Mouse (Mus musculus): ENCODE data around the gene Etv6. TPM values are rescaled to one million over a fixed set of nuclear protein-coding genes. Genes with fewer than 3 reads are reported as not detected.

Gene Etv6
- polyA plus RNA-seq, 1 experiment from 2014 or later: 5.9 TPM

- H3K9me3 ChIP-seq (ENCODE audit: control insufficient read depth, low read length): no peaks in the 10 kb centered on the region
- H3K36me3 ChIP-seq (ENCODE audit: control insufficient read depth, insufficient read depth, low read length): no peaks in the 10 kb centered on the region
- no peak overlapping the region for H3K27ac ChIP-seq (replicated peaks)
- 59% methylated on average over 7 of the region's 7 CpGs for WGBS
- H3K4me3 ChIP-seq (ENCODE audit: low read depth, low read length): no peak overlapping the region
- TF ChIP-seq CTCF (IDR thresholded peaks at IDR 0.05; ENCODE audit: low read depth) (no peak), EP300 (optimal IDR thresholded peaks at IDR 0.05) (no peak)
- DNase-seq (ENCODE audit: low spot score): peak; percentile 33
- no peaks in the 10 kb centered on the region for H3K27me3 ChIP-seq (ENCODE audit: control insufficient read depth, insufficient read depth, low read length)
- no peak overlapping the region for H3K4me2 ChIP-seq (replicated peaks; ENCODE audit: low read depth)
- H3K4me1 ChIP-seq (replicated peaks; ENCODE audit: control insufficient read depth, insufficient read depth): peaks cover 5% of the 10 kb centered on the region; the same call in 1 of the 2 replicates
- ATAC-seq (ENCODE audit: low FRiP score, low TSS enrichment): no peak
- H3K9ac ChIP-seq (ENCODE audit: low read length): no peak overlapping the region
These were observed 88.0 kb downstream of the Etv6 start for GRCm38 (mm10) chr6:134123474-134123873.

GRCm38 (mm10) chr6:134124256-134124655, 88.8 kb downstream of the Etv6 start:
- 92% methylated on average over 10 of the region's 10 CpGs for WGBS
- TF ChIP-seq CTCF (IDR thresholded peaks at IDR 0.05; ENCODE audit: low read depth) (no peak), EP300 (optimal IDR thresholded peaks at IDR 0.05) (no peak)
- Histone ChIP-seq H3K27ac (replicated peaks) (no peak overlapping the region), H3K9ac (ENCODE audit: low read length) (no peak overlapping the region), H3K27me3 (ENCODE audit: control insufficient read depth, insufficient read depth, low read length) (no peaks in the 10 kb centered on the region), H3K4me2 (replicated peaks; ENCODE audit: low read depth) (no peak overlapping the region), H3K4me1 (replicated peaks; ENCODE audit: control insufficient read depth, insufficient read depth) (peaks cover 5% of the 10 kb centered on the region; the same call in 1 of the 2 replicates), H3K4me3 (ENCODE audit: low read depth, low read length) (no peak overlapping the region), H3K36me3 (ENCODE audit: control insufficient read depth, insufficient read depth, low read length) (no peaks in the 10 kb centered on the region; the same call in 1 of the 2 replicates), H3K9me3 (ENCODE audit: control insufficient read depth, low read length) (no peaks in the 10 kb centered on the region)
- ATAC-seq (ENCODE audit: low FRiP score, low TSS enrichment): no peak
- DNase-seq (ENCODE audit: low spot score): no peak

- no peaks in the 10 kb centered on the region for H3K9me3 ChIP-seq (ENCODE audit: control insufficient read depth, low read length)
- H3K4me2 ChIP-seq (replicated peaks; ENCODE audit: low read depth): no peak overlapping the region
- WGBS: 95% methylated on average over 6 of the region's 6 CpGs
- no peaks in the 10 kb centered on the region for H3K27me3 ChIP-seq (ENCODE audit: control insufficient read depth, insufficient read depth, low read length)
- ATAC-seq (ENCODE audit: low FRiP score, low TSS enrichment) (no peak), DNase-seq (ENCODE audit: low spot score) (no peak)
- H3K4me1 ChIP-seq (replicated peaks; ENCODE audit: control insufficient read depth, insufficient read depth): no peaks in the 10 kb centered on the region
- no peak overlapping the region for H3K4me3 ChIP-seq (ENCODE audit: low read depth, low read length)
- H3K27ac ChIP-seq (replicated peaks): no peak overlapping the region
- no peak for TF ChIP-seq EP300 (optimal IDR thresholded peaks at IDR 0.05)
- TF ChIP-seq CTCF (IDR thresholded peaks at IDR 0.05; ENCODE audit: low read depth): no peak
- H3K9ac ChIP-seq (ENCODE audit: low read length): no peak overlapping the region
- H3K36me3 ChIP-seq (ENCODE audit: control insufficient read depth, insufficient read depth, low read length): peaks cover 5% of the 10 kb centered on the region; the same call in 1 of the 2 replicates
These were observed 92.5 kb downstream of the Etv6 start for GRCm38 (mm10) chr6:134127996-134128395.

- H3K36me3 ChIP-seq (ENCODE audit: control insufficient read depth, insufficient read depth, low read length): peaks cover 5% of the 10 kb centered on the region; the same call in 1 of the 2 replicates
- no peak for DNase-seq (ENCODE audit: low spot score)
- H3K27ac ChIP-seq (replicated peaks): no peak overlapping the region
- H3K4me3 ChIP-seq (ENCODE audit: low read depth, low read length): no peak overlapping the region
- no peaks in the 10 kb centered on the region for H3K4me1 ChIP-seq (replicated peaks; ENCODE audit: control insufficient read depth, insufficient read depth)
- no peak overlapping the region for H3K9ac ChIP-seq (ENCODE audit: low read length)
- TF ChIP-seq CTCF (IDR thresholded peaks at IDR 0.05; ENCODE audit: low read depth) (no peak), EP300 (optimal IDR thresholded peaks at IDR 0.05) (no peak)
- H3K9me3 ChIP-seq (ENCODE audit: control insufficient read depth, low read length): no peaks in the 10 kb centered on the region
- H3K27me3 ChIP-seq (ENCODE audit: control insufficient read depth, insufficient read depth, low read length): no peaks in the 10 kb centered on the region
- WGBS: 95% methylated on average over 13 of the region's 13 CpGs
- H3K4me2 ChIP-seq (replicated peaks; ENCODE audit: low read depth): no peak overlapping the region
- no peak for ATAC-seq (ENCODE audit: low FRiP score, low TSS enrichment)
These were observed 93.1 kb downstream of the Etv6 start for GRCm38 (mm10) chr6:134128594-134128993.

GRCm38 (mm10) chr6:134129848-134130247, 94.3 kb downstream of the Etv6 start:
- Histone ChIP-seq H3K9ac (ENCODE audit: low read length) (no peak overlapping the region), H3K36me3 (ENCODE audit: control insufficient read depth, insufficient read depth, low read length) (peaks cover 5% of the 10 kb centered on the region; the same call in 1 of the 2 replicates), H3K4me2 (replicated peaks; ENCODE audit: low read depth) (no peak overlapping the region), H3K4me3 (ENCODE audit: low read depth, low read length) (no peak overlapping the region), H3K27me3 (ENCODE audit: control insufficient read depth, insufficient read depth, low read length) (no peaks in the 10 kb centered on the region), H3K27ac (replicated peaks) (no peak overlapping the region; the same call in 1 of the 2 replicates), H3K4me1 (replicated peaks; ENCODE audit: control insufficient read depth, insufficient read depth) (no peaks in the 10 kb centered on the region), H3K9me3 (ENCODE audit: control insufficient read depth, low read length) (no peaks in the 10 kb centered on the region)
- WGBS: 69% methylated on average over 7 of the region's 7 CpGs
- no peak for TF ChIP-seq CTCF (IDR thresholded peaks at IDR 0.05; ENCODE audit: low read depth)
- TF ChIP-seq EP300 (optimal IDR thresholded peaks at IDR 0.05): no peak
- DNase-seq (ENCODE audit: low spot score) (no peak), ATAC-seq (ENCODE audit: low FRiP score, low TSS enrichment) (peak; percentile 74)

GRCm38 (mm10) chr6:134130816-134131215, 95.3 kb downstream of the Etv6 start:
- no peak for ATAC-seq (ENCODE audit: low FRiP score, low TSS enrichment)

More at GRCm38 (mm10) chr6:134130816-134131215, 95.3 kb downstream of the Etv6 start:
- H3K4me1 ChIP-seq (replicated peaks; ENCODE audit: control insufficient read depth, insufficient read depth): no peaks in the 10 kb centered on the region
- H3K4me3 ChIP-seq (ENCODE audit: low read depth, low read length): no peak overlapping the region
- H3K27ac ChIP-seq (replicated peaks): no peak overlapping the region
- H3K4me2 ChIP-seq (replicated peaks; ENCODE audit: low read depth): no peak overlapping the region
- peaks cover 5% of the 10 kb centered on the region; the same call in 1 of the 2 replicates for H3K36me3 ChIP-seq (ENCODE audit: control insufficient read depth, insufficient read depth, low read length)
- no peak overlapping the region for H3K9ac ChIP-seq (ENCODE audit: low read length)
- WGBS: 88% methylated on average over 5 of the region's 5 CpGs
- no peaks in the 10 kb centered on the region for H3K9me3 ChIP-seq (ENCODE audit: control insufficient read depth, low read length)
- DNase-seq (ENCODE audit: low spot score): no peak
- no peaks in the 10 kb centered on the region for H3K27me3 ChIP-seq (ENCODE audit: control insufficient read depth, insufficient read depth, low read length)
- TF ChIP-seq EP300 (optimal IDR thresholded peaks at IDR 0.05): no peak
- TF ChIP-seq CTCF (IDR thresholded peaks at IDR 0.05; ENCODE audit: low read depth): no peak
